Mouse (Mus musculus) neutrophil, adult 5-6 weeks (primary cell): ENCODE results near the gene Pced1b. TPM values are rescaled to one million over a fixed set of nuclear protein-coding genes. Genes with fewer than 3 reads are reported as not detected.
"Not testable (repeated sequence)": the region's sequence is repeated elsewhere in the genome, so short reads cannot be mapped to it uniquely, and the experiment has no call there.

ENCODE experiments used
- ATAC-seq: fragments of 151-379, 151-347 bp; 2 replicates; pipeline ENCODE4 v1.8.0; 2017; ENCODE audit warnings: mild to moderate bottlenecking, moderate TSS enrichment; ENCODE audit not compliant: insufficient number of reproducible peaks, poor library complexity, low FRiP score, severe bottlenecking; ENCODE audit errors: extremely low read depth
- total RNA-seq: library from RNA; stranded (forward); fragments of 200-1000 nt; gene quantifications from 2 replicates; pipeline ENCODE4 v1.2.3, GENCODE M21; 2017

Gene Pced1b
- total RNA-seq = 19.5 and 21.4 TPM in 2 replicates

DNA sequence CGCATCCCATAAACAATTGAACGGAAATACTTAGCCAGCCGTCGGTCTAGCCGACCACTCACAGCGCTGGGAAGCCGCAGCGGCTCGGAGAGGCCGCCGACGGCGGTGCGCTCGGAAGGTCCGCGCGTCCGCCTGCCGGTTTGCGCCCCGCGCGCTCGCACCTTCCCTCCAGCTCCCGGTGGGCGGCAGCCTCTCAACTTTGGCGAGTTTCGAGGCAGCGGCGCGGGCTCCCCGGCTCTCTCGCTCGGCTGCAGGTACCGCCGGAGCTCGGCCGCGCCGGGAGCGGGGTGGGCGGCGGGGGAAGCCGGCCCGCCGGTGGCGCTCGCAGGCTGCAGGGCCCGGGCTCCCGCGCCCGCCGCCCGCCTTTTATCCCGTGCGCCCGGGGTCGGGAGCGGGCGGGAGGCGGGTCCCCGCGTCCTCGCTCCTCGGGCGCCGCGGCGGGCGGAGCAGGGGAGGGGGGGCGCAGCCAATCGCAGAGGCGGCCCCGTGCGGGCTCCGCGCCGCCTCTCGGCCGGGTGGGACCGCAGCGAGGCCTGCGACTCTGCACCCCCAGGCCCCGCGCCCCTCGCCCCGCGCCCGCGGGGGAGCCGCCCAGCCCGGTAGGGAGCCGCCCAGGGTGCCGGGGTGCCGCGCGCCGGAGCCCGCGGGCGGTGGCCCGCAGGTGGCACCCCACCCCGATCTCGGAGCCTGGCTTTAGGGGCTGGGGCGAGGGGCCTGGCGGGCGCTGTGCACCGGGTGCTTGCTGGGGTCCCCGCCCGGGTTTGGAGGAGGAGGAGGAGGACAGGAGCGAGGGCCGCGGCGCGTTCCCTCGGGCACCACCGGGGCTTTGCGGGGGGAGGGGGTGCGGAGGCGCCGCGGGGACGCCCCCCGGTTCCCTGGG lies at the start of gene Pced1b, which contains the start of gene Amigo2:
TSS of gene Pced1b (plus strand) at position 197 of the 880 bp plus-strand sequence.
TSS of gene Amigo2 (minus strand) at position 377 of the 880 bp plus-strand sequence.
- ATAC-seq = no peak

DNA sequence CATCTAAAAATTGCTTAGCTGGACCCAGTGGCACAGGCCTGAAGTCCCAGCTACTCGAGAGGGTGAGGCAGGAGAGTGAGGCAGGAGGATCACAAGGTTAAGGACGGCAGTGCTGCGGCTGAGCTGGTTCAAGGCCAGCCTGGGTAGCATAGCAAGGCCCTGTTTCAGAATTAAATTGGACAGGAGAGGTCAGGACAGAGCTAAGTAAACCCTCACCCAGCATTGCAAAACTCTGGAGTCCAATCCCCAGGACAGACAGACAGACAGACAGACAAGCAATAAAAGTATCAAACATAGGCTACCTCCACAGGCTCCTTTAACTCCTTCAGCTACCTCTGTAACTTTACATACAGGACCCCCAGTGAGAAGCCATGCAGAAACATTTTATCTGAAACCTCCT lies 42.0 kb upstream of the Pced1b start:
- ATAC-seq = no peak

DNA sequence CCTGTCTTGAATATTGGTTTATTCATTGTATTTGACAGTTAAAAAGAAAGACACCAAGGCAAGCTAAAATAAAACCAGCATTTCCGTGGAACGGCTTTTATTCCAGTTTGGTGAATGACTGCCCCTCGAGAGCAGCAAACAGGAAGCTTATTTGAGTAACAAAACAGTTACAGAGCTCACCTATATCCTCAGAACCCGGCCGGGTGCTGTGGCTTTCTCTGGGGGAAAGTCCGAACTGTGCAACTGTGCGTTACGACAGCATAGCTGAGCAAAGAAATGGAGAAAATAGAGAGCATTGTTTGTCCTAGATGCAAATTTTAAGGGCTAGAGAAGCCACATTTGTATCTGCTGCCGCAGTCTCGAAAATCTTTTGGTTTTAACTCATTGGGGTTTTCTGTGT lies 41.1 kb upstream of the Pced1b start:
- ATAC-seq = no peak

DNA sequence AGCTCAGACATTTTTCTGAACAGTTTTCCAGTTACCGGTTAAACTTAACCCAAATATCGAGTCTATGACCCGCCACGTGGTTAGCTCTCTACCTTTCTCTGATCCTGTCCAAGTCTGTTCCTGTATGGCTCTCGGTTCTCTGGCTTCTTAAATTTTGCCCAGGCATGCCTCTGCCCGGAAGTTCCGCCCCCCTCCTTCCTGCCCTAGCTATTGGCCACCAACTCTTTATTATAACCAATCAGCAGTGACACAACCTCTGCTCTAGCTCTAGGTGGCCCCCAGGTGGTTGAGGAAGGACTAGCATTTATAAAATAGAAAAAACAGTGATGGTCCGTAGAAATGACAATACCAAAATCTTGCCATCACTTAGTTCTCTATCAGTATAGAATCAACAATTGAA lies 40.4 kb upstream of the Pced1b start:
- ATAC-seq = no peak

DNA sequence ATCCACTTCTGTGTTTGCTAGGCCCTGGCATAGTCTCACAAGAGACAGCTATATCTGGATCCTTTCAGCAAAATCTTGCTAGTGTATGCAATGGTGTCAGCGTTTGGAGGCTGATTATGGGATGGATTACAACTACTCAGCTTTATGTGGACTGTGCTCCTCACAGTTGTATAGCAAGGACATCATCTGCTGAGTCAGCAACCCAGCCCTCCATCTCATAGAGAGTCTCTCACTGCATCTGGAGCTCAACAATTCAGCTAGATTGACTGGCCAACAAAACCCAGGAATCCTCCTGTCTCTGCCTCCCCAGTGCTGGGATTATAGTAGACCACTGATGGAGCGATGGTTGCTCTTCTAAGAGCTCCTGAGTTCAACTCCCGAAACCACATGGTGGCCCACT lies 37.2 kb upstream of the Pced1b start:
- not testable (repeated sequence) for ATAC-seq

DNA sequence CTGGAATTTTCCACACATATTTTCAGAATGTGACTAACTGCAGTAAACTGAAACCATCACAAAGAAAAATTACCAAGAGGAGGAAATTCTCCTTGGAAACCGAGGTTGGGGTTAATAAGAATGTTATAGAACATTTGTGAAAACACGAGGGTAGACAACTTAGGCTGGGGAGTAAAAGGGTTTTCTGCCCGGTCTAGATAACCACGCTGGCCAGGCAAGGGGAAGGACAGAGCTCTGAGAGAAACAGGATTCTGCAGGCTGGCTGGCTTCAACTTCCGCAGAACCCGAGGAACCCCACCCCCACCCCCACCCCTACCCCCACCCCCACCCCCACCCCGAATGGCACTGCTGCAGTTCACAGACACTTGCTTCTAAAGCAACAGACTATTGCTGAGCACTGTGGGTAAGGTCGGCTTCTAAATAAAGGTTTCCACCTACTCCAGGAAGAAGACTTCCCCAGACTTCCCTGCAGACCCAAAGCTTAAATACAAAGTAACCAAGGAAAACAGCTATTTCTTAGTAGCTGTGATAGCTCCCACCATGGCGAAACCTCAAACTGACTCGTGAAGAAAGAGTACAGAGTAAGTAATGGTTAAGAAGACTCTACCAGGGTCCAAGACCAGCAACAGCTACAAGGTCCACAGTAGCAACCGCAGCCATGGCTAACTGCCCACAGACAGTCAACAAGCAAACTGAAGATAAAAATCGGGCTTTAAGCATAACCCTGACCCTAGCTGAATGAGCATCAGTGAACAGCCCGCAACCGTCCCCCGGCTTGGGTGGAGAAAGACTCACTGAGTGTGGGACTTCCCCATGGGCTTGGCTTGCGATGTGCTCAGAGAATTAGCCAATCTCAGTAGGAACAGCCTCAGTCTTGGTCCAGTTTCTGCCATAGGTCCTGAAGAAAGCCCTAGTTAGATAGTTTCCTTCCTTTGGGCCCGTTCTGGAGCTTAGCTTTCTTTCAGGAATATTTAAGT lies 34.1 kb upstream of the Pced1b start:
- ATAC-seq = 0 out of 2 replicates have a peak, but pooled peaks have one; percentile 33

DNA sequence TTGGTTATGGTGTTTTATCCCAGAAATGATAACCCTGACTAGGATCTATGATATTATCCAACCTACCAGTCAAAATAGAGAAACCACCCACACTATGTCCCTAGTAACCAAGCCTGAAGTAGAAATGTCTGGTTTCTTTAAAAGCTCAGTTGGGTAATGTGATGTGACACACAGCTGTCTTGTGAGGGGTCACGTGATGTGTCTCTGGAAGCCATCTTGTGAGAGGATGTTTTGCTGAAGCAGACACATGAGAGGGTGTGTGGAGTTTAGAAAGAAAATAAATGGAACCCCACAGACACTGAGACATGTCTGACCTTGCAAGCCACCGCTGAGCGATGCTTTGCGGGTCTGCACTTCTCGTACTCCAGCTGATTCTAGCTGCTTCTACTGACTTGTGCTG lies 30.1 kb upstream of the Pced1b start:
- ATAC-seq = no peak

DNA sequence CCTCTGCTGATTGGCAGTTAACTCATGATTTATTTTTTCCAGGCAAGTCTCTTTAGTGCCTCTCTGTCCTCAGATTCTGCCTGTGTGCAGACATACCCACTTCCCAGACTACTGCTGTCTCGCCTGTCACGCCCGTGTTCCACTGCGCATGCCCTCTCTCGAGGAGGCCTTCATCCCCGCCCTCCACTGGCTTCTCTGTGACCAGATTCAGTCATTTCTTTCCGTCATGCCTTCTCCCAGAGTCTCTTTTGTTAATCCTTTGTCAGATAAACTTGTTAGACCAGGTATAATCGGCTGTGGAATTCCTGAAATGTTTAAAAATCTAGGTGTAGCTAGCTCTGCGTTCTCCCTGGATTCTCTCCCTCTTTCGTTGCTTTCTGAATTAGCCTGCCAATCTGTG lies 23.5 kb upstream of the Pced1b start:
- ATAC-seq = no peak

DNA sequence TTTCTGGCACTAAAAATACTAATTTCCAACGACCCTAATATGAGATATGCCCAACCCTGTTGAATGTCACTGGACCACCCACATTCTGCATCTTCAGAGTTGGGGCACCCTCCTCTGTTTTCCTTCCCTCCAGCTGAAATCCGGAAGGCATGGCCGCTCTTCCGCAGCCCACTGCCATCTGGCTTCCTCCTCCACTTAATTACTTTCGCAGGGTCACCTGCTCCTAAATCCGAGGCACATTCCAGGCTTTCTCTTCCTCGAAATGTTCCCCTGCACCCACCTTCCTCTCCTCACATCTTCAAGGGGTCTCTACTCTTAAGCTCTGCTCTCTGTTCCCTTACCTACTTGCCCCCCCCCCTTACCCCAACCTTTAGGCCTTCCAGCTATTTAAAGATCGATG lies 22.9 kb upstream of the Pced1b start:
- ATAC-seq = no peak

DNA sequence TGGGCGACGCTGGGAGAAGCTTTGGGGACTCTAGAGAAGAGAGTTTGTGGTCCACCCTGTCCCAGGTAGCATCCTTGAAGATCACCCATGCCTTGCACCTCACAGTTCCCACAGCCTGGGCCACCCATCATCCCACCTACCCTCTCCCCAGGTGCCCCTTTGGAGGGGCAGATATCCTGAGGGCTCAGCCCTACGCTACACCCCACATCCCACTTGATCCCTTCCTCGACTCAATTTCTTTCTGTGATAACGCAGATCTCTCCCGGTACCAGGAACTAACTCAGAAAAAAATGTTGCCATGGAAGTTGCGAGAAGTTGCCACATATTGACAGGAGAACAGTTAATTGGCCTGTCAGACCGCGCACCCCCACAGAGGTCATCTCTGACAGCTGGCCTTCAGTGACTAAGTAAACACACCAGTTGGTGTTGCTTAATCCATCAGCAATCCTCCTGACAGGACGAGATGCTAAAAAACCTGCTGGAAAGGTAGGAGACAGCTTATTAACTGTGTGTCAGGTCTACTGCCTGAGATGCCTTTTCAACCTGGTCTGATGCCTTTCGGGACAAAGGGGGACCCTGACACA lies 17.3 kb upstream of the Pced1b start:
- ATAC-seq = no peak

DNA sequence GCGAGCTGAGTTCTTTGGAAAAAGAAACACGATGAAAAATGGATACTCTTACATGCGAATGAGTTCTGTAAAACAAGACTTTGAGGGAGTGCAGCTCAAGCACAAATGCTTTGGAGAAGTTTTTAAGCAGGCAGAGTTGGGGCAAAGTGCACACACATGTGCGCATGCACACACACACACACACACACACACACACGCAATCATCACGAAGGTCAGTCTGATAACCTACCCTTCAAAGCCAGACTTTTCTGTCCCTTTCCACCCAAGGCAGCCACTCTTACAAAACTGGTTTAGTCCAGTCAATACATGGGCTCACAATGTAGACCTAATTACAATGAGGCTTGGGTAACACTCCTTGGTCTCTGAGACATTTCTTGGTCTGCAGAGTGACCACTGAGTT lies 12.8 kb upstream of the Pced1b start:
- no peak for ATAC-seq

DNA sequence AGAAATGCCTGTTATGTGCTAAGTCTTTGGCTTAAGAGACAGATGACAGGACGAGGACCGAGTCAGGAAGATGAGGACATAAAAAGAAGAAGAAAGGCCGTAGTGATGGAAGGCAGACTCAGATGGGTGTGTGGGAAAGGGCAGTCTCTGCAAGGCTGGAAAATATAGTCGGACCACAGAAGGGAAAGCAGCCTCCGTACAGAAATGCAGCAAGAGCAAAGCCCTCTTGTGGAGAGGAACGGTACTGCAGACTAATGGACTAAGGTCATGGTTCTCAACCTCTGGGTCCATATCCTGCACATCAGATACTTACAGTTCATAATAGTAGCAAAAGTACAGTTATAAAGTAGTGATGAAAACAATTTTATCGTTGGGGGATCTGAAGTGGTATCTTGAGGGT lies 11.7 kb upstream of the Pced1b start:
- peak; percentile 28; the same call in 1 of the 2 replicates for ATAC-seq

DNA sequence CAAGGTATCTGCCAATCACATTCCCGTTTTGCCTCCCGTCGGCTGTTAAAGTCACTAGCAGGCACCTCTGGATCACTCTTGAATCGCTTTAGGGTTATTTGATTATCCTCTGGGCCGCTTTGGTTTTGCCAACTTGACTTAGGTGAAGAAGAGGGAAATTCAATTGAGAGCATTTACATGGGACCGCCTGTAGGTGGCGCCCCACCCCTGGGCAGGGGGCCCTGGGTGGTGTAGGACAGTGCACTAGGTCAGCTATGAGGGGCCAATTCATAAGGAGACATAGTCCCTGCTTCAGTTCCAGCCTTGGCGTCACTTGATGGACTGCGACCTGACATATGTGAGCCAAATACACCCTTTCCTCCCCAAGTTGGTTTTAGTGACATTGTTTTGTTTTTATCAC lies 10.0 kb upstream of the Pced1b start:
- ATAC-seq = peak; percentile 45; the same call in 1 of the 2 replicates

DNA sequence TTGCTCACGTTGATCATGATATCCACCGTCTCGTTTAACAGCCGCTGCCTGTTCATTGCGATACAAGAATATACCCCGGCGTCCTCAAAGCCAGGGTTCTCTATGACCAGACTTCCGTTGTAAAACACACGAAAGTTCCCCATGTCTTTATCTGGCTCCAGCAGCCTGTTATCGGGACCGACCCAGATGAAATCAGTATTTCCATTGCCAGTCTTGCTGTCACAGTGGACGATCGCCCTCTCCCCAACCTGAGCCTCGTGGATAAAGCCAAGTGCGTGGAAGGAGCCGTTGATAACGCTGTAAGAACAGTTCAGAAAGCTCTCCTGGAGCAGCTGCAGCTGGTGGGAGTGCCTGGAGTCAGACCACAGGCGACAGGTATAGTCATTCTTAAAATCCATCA lies 1.5 kb upstream of the Pced1b start:
- no peak for ATAC-seq

DNA sequence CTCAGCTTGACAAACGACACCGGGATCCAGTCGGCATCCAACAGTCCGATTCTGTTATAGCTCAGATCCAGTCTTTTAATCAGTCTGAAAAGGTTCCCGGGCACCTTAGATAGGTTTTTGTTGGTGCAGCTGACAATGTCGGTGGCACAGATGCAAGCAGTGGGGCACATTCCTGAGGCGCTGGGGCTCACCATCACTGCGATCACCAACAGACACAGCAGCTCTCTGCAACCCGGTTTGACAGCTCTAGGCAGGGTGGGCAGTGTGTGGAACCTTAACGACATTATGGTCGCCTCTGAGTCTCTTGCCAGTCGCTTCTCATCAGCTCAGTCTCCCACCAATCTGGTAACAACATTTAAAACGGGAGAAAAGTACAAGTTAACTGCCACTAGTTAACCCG lies 651 bp upstream of the Pced1b start:
- no peak for ATAC-seq

DNA sequence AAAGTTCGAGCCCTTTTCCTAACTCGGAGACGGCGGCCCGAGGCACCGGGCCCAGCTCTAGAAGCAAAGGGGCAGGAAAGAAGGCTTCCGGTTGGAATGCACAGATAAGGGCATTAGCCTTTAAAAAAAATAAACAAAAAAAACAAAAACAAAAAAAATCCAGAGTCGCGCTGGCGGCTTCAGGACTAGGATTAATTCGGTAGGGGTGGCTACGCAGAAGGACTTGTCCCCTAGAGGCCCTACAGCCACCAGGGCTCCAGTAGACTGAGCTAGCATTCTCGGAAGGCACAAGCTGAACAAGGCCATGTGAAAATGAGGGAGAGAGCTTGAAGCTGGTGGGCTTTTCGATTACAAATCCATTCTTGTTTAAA lies 869 bp downstream of the Pced1b start:
- ATAC-seq = peak; percentile 36; the same call in 1 of the 2 replicates

DNA sequence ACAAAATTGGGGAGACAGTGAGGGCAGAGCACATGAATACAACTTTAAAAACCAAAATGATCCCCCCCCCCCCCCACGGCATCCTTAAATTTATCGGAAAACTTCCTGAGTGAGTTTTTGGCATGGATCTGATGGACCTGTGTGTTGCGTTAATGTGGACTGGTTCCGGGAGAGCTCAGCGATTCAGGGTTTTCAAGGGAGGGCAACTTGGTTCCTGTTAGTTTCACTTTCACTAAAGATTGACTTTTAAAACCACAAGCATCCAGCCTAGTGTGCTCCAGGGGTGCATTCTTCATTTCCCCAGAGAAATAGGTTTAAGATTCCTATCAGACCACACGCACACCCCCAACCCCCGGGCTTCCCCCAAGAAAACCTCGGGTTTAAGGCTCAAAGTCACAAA lies 1.4 kb downstream of the Pced1b start:
- ATAC-seq = no peak

DNA sequence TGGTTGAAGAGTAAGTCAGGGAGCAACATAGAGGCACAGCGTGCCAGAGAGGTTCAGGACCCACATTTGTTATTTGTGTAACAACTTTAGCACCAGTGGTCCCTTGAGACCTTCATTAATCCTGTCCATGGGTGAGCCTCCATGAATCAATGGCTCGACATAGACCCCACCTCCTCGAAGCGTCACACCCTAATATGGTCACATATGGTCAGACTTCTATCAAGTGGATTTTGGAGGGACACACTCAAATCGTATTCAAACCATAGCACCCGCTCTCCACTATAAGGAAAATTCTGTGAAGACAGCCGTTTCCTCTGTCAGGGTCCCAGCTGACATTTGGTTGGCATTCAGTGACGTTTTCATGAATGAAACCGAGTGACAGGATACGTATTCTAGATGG lies 2.4 kb downstream of the Pced1b start:
- ATAC-seq = no peak

DNA sequence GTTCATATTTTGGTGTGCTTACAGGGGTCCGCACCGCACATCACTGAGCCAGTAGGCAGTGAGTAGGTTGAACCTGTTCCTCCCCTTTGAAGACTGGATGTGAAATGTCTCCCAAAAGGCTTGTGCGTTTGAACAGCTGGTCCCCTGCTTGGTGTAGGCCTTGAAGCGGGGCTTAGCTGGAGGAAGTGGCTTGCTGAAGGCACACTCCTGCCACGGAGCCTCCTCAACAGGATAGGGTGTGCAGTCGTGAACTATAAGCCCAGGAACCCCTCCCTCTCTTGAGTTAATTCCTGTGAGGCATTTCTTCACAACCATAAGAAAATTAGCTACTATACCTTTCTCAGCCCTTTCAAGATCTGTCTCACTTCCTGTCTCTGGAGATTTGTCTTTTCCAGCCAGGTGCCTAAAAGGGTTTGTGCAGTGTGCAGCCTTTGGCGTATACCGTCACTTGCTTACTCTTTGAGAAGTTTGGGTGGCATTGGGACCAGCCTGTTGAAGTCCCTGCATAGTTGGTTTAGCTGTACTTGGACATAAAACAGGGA lies 5.7 kb downstream of the Pced1b start:
- 0 out of 2 replicates have a peak, but pooled peaks have one; percentile 29 for ATAC-seq
